Mouse (Mus musculus): ENCODE measurements around the gene Nr1d1. TPM values are rescaled to one million over a fixed set of nuclear protein-coding genes. Genes with fewer than 3 reads are reported as not detected.

Nr1d1 gene
- polyA plus RNA-seq, 1 experiment from 2014 or later, result 2.4 TPM

DNA sequence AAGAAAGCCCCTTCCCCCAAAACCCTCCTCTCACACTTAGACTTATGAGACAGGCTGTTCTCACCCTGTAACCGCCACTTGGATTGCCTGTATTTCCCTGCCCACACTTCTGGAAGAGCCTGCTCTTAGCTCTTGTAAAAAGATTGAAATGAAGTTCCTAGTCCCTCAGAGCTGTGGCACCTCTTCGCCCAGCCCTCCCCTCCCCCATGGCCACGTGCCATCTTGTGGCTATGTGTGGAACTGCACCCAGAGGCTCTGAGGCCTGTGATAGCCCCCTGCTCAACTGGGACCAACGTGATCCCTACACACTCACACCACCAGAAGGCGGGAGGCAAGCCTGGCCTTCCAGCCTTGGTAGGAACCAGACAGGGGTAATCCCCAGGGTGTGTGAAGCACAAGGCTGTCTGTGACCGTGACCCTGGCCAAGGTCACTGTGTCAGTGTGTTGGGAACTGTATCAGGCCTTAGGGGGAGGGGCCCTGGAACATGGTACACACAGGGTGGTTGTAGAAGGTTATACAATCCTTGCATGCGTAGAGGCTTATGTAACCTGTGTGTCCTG, 20.4 kb downstream of the Nr1d1 start:
- Histone ChIP-seq H3K9me3 (ENCODE audit: low read length) (no peaks in the 10 kb centered on the region), H3K36me3 (ENCODE audit: insufficient read depth, low read length) (peaks cover 24% of the 10 kb centered on the region), H3K4me3 (ENCODE audit: low read length) (no peak overlapping the region), H3K27ac (ENCODE audit: low read length) (peak overlapping the region; percentile 62), H3K27me3 (ENCODE audit: insufficient read depth, low read length) (no peaks in the 10 kb centered on the region), H3K4me2 (replicated peaks; ENCODE audit: low read depth, low read length) (no peak overlapping the region), H3K9ac (replicated peaks; ENCODE audit: low read length) (peak overlapping the region; percentile 29; the same call in 1 of the 2 replicates), H3K4me1 (ENCODE audit: insufficient read depth, low read length) (peaks cover 50% of the 10 kb centered on the region)
- ATAC-seq (ENCODE audit: low FRiP score, low TSS enrichment), result peak; percentile 40; the same call in 1 of the 2 replicates
- 26% methylated on average over 7 of the region's 7 CpGs for WGBS

DNA sequence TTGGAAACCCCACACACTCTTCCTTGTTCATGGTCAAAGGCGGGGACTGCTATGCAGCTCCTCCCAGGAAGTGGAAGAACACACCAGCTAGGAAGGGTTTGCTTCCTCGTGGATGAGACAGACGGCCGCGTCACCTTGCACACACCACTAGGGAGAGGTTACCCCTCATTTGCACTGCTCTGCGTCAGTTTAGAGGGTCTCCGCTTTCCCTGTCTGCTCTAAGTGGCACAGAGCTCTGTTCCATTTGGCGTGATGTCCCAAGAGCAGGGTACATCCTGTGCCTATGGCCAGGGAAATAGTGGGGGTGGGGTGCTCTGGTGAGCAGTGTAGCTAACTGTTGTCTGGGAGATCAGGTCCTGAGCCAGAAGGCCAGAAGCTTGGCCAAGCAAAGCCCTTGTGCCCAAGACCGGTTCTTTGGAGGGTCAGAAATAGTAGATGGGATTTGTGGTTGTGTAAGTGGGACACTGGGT, 20.9 kb downstream of the Nr1d1 start:
- no peak for ATAC-seq (ENCODE audit: low FRiP score, low TSS enrichment)
- H3K9me3 ChIP-seq (ENCODE audit: low read length), result no peaks in the 10 kb centered on the region
- peaks cover 24% of the 10 kb centered on the region for H3K36me3 ChIP-seq (ENCODE audit: insufficient read depth, low read length)
- 0 out of 2 replicates have a peak overlapping the region, but pooled peaks have one; percentile 0 for H3K4me2 ChIP-seq (replicated peaks; ENCODE audit: low read depth, low read length)
- no peaks in the 10 kb centered on the region for H3K27me3 ChIP-seq (ENCODE audit: insufficient read depth, low read length)
- H3K4me1 ChIP-seq (ENCODE audit: insufficient read depth, low read length), result peaks cover 55% of the 10 kb centered on the region
- WGBS, result 62% methylated on average over 9 of the region's 9 CpGs
- H3K4me3 ChIP-seq (ENCODE audit: low read length), result no peak overlapping the region
- peak overlapping the region; percentile 29; the same call in 1 of the 2 replicates for H3K9ac ChIP-seq (replicated peaks; ENCODE audit: low read length)
- H3K27ac ChIP-seq (ENCODE audit: low read length), result peak overlapping the region; percentile 62

DNA sequence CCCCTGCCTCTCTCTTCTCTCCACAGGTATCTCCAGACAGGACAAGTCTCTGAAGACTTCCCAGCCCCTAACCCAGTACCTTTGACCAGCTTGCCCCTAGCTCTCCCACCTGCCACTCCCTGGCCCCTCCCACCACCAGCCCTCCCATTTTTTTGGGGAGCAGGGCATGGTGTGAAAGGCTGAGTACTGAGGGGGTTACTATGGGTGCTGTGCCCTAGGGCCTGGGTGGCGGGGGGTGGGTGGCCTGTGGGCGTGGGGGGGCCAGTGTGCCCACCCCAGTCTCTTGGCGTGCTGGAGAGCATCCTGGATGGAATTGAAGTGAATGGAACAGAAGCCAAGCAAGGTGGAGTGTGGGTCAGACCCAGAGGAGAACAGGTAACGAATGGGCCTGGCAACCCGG, 21.9 kb downstream of the Nr1d1 start:
- WGBS, result 97% methylated on average over 5 of the region's 5 CpGs
- Histone ChIP-seq H3K4me3 (ENCODE audit: low read length) (no peak overlapping the region), H3K27me3 (ENCODE audit: insufficient read depth, low read length) (no peaks in the 10 kb centered on the region), H3K9ac (replicated peaks; ENCODE audit: low read length) (no peak overlapping the region), H3K36me3 (ENCODE audit: insufficient read depth, low read length) (peaks cover 20% of the 10 kb centered on the region), H3K9me3 (ENCODE audit: low read length) (no peaks in the 10 kb centered on the region), H3K4me1 (ENCODE audit: insufficient read depth, low read length) (peaks cover 65% of the 10 kb centered on the region), H3K4me2 (replicated peaks; ENCODE audit: low read depth, low read length) (no peak overlapping the region), H3K27ac (ENCODE audit: low read length) (0 out of 2 replicates have a peak overlapping the region, but pooled peaks have one; percentile 24)
- no peak for ATAC-seq (ENCODE audit: low FRiP score, low TSS enrichment)

DNA sequence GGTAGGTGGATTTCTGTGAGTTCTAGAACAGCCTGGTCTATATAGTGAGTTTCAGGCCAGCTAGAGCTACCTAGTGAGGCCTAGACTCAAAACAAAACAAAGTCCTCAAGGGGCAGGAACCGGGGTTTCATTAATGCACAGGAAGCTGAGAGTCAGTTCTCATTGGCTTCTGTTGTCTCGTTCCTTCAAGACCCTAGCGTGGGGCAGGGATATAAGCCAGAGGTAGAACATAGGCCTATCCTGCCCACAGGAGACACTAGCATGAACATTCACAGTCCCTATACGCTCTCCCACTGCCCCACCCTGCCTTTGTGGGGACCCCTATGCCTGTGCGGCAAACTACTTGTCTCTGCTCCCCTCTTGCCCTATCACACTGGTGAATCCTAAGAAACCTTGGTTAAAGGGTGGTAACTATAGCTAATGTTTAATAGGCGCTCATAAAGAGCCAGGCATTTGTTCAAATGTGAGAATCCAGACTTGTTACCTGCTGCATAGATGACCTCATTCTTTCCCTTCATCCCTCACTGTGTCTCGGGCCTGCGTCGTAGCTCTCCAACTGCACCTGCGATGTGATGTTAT, 22.5 kb downstream of the Nr1d1 start:
- Histone ChIP-seq H3K27me3 (ENCODE audit: insufficient read depth, low read length) (no peaks in the 10 kb centered on the region), H3K9me3 (ENCODE audit: low read length) (no peaks in the 10 kb centered on the region), H3K9ac (replicated peaks; ENCODE audit: low read length) (peak overlapping the region; percentile 36), H3K27ac (ENCODE audit: low read length) (peak overlapping the region; percentile 85), H3K4me1 (ENCODE audit: insufficient read depth, low read length) (peaks cover 71% of the 10 kb centered on the region), H3K4me2 (replicated peaks; ENCODE audit: low read depth, low read length) (no peak overlapping the region), H3K4me3 (ENCODE audit: low read length) (no peak overlapping the region), H3K36me3 (ENCODE audit: insufficient read depth, low read length) (peaks cover 20% of the 10 kb centered on the region; the same call in 1 of the 2 replicates)
- no peak for ATAC-seq (ENCODE audit: low FRiP score, low TSS enrichment)
- 76% methylated on average over 10 of the region's 10 CpGs for WGBS

DNA sequence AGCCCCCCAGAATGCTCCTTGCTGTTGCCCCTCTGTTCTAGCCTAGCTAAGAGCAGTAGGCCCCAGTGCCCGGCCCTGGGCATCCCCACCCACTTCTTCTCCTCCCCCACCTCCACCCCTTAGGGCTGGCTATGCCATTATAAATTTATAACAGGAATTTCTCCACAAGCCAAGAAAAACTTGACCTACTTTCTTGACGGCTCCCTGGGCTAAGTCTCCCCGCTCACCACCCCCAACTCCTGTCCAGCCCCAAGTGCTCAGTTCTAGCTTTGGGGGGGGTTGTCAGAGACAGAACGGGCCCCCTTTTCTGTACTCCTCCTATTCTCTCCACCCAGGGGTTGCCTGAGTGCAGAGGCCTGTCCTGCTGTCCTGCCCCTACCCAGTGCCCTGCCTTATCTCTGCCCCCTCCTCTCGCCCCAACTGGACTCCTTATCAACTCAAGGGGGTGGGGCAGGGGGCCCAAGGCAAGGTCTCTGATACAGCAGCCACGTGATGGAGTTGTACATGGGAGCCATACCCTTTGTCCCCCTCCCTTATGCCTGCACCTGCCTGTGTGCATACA, 23.8 kb downstream of the Nr1d1 start:
- 32% methylated on average over 6 of the region's 6 CpGs for WGBS
- ATAC-seq (ENCODE audit: low FRiP score, low TSS enrichment), result peak; percentile 25
- peak overlapping the region; percentile 46 for H3K9ac ChIP-seq (replicated peaks; ENCODE audit: low read length)

DNA sequence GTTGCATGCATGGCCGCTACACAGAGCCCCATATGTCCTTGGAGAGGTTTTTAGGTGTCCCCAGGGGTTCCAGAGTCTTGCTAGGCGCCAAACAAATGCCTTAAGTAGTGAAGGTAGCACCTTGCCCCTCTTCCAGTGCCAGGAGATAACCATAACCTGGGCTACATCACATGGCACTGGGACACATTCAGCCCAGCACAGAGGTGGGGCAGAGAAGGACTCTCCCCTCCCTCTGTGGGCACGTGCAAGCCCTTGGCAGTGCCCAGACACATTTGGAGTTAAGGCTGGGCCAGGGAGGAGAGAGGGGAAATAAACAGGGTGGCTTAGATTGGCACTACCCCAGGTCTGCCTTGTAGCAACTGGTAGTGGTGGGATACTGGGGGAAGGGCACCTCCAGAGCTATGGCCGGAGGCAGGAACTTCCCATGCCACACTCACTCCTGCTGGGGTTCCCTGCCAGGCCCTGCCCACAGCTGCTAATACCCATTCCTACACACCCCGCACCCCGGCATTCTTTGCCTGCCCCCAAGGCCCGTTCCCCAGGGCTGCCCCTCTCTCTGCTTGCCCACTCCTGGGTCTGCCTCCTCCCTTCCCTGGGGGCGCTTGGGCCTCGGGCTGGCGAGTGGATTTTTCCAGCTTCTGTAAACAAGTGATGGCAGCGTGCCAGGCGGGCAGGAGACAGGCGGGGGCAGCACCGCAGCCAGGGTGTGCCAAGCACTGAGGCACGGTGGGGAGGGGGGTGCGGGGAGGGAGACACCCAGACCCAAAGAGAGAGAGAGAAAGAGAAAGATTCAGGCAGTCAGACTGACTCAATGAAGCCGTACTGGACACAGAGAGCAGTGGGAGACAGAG, 24.6 kb downstream of the Nr1d1 start:
- peak overlapping the region; percentile 46 for H3K9ac ChIP-seq (replicated peaks; ENCODE audit: low read length)
- WGBS, result 22% methylated on average over 15 of the region's 17 CpGs

More for the DNA sequence above, 23.8 kb downstream of the Nr1d1 start:
- no peak overlapping the region for H3K4me3 ChIP-seq (ENCODE audit: low read length)
- peak overlapping the region; percentile 34 for H3K4me2 ChIP-seq (replicated peaks; ENCODE audit: low read depth, low read length)
- no peaks in the 10 kb centered on the region for H3K9me3 ChIP-seq (ENCODE audit: low read length)
- H3K27me3 ChIP-seq (ENCODE audit: insufficient read depth, low read length), result no peaks in the 10 kb centered on the region
- peaks cover 83% of the 10 kb centered on the region for H3K4me1 ChIP-seq (ENCODE audit: insufficient read depth, low read length)
- peaks cover 15% of the 10 kb centered on the region; the same call in 1 of the 2 replicates for H3K36me3 ChIP-seq (ENCODE audit: insufficient read depth, low read length)
- peak overlapping the region; percentile 85 for H3K27ac ChIP-seq (ENCODE audit: low read length)

DNA sequence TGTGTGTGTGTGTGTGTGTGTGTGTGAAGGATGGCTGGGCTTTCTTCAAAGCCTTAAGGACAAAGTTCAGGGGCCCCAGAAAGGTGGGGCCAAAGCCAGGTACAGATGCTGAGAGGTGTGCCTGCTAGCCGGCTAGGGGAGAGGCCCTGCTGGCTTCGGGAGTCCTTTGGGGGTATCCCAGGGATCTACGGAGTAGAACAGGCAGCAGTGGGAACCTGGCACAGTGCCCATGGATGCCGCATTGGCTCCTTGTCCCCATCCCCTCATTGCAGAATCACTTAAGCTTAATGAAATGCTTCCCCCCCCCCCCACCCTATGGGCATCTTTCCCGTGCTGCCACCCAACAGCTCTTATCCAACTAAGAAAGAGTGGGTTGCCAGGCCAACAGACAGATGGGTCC, 25.4 kb downstream of the Nr1d1 start:
- H3K9ac ChIP-seq (replicated peaks; ENCODE audit: low read length), result peak overlapping the region; percentile 10; the same call in 1 of the 2 replicates

More for the DNA sequence above, 24.6 kb downstream of the Nr1d1 start:
- Histone ChIP-seq H3K27ac (ENCODE audit: low read length) (peak overlapping the region; percentile 85), H3K27me3 (ENCODE audit: insufficient read depth, low read length) (no peaks in the 10 kb centered on the region), H3K4me2 (replicated peaks; ENCODE audit: low read depth, low read length) (peak overlapping the region; percentile 34), H3K4me3 (ENCODE audit: low read length) (no peak overlapping the region), H3K4me1 (ENCODE audit: insufficient read depth, low read length) (peaks cover 90% of the 10 kb centered on the region), H3K9me3 (ENCODE audit: low read length) (no peaks in the 10 kb centered on the region), H3K36me3 (ENCODE audit: insufficient read depth, low read length) (peaks cover 10% of the 10 kb centered on the region; the same call in 1 of the 2 replicates)
- ATAC-seq (ENCODE audit: low FRiP score, low TSS enrichment), result peak; percentile 13

DNA sequence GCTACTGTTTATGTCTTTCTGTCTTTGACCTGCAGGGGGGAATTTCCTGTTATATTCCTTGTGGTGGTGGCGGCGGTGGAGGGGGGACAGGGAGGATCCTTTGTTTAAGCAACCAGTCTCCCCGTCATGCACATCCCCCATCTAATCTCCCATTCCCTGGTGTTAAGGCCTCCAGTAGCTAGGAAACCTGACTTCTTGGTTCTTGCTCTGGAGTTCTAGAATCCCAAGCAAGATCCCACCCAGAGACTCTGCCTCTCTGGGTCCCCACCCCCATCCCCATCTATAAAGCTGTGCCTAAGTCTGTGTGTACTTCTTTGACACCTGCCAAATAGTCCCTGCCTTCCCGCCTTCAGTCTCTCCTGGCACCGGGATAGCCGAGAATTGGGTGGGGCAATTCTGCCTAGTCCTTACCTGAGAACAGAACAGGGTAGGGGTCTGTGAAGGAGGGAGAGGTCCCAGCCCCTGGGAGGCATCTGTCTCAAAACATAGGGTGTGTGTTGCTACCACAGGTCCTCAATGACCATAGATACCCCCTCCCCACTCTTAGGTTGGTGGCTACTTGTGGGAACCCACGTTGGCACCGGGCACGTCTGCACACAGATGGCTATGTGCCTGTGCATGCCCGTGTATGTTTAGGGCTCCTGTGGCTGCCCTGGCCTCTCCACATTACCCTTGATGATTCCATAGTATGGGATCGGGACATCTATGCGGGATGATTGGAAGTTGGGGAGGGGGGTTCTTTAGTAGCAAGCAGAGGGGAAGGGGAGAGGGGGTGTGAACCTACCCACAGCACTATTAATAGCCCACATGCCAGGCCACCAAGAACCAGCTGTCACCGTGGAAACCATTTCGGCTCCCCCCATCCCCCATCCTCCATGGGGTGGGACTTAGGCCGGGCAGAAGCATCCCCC, 26.4 kb downstream of the Nr1d1 start:
- Histone ChIP-seq H3K4me3 (ENCODE audit: low read length) (no peak overlapping the region), H3K27ac (ENCODE audit: low read length) (peak overlapping the region; percentile 71; the same call in 1 of the 2 replicates), H3K4me1 (ENCODE audit: insufficient read depth, low read length) (peaks cover 96% of the 10 kb centered on the region), H3K9ac (replicated peaks; ENCODE audit: low read length) (peak overlapping the region; percentile 3; the same call in 1 of the 2 replicates), H3K9me3 (ENCODE audit: low read length) (no peaks in the 10 kb centered on the region), H3K4me2 (replicated peaks; ENCODE audit: low read depth, low read length) (peak overlapping the region; percentile 21), H3K36me3 (ENCODE audit: insufficient read depth, low read length) (peaks cover 5% of the 10 kb centered on the region; the same call in 1 of the 2 replicates), H3K27me3 (ENCODE audit: insufficient read depth, low read length) (no peaks in the 10 kb centered on the region)
- WGBS, result 35% methylated on average over 15 of the region's 15 CpGs
- ATAC-seq (ENCODE audit: low FRiP score, low TSS enrichment), result no peak

More for the DNA sequence above, 25.4 kb downstream of the Nr1d1 start:
- no peak for ATAC-seq (ENCODE audit: low FRiP score, low TSS enrichment)
- Histone ChIP-seq H3K4me3 (ENCODE audit: low read length) (no peak overlapping the region), H3K9me3 (ENCODE audit: low read length) (no peaks in the 10 kb centered on the region), H3K4me2 (replicated peaks; ENCODE audit: low read depth, low read length) (no peak overlapping the region), H3K4me1 (ENCODE audit: insufficient read depth, low read length) (peaks cover 95% of the 10 kb centered on the region), H3K36me3 (ENCODE audit: insufficient read depth, low read length) (peaks cover 10% of the 10 kb centered on the region; the same call in 1 of the 2 replicates), H3K27ac (ENCODE audit: low read length) (peak overlapping the region; percentile 85), H3K27me3 (ENCODE audit: insufficient read depth, low read length) (no peaks in the 10 kb centered on the region)
- 46% methylated on average over 5 of the region's 5 CpGs for WGBS
